In the genomic region with DNA sequence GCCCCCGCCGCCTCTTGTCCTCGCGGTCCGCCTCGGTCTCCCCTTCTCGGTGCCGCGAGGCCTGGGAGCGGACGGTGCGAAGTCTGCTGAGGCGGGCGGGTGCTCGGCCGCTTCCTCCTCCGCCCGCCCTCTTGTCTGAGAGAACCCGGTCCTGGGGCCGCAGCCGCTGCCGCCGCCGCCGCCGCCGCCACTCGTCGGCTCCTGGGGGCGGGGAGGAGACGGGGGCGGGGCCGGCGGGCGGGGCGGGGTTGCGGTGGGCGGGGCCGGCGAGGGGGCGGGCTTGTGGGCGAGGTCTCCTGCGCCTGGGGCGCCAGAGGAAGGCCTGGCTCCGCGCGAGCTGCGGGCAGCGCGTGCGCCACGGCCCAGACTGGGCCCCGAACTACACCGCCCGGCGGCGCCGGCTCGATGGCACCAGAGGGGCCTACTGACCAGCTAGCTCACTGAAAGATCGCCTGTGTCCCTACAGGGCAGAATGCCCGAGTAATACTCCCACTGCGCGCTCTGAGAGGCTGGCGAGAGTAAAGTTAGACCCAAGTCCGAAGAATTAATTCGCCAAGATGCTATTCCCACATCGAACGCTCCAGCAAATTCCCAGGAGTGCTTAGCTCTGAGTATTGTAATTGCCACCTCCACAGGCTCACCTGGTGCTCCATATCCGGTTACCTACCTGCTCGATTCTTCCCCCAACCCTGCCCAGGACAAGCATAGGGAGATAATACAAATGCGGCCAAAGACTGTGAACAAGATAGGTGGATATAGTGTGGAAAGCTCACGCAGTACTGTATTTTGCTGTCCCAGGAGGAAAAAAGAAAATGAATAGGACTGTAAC, we compare ENCODE assay signal across 8 mouse cellular contexts. TPM values are rescaled to one million over a fixed set of nuclear protein-coding genes. Genes with fewer than 3 reads are reported as not detected.
DNase-seq lines count a peak whose midpoint lies in the region; ATAC-seq and TF ChIP-seq lines count a peak whose summit lies in the region.

A gene (minus strand): TSS at position 165 of the 829 bp plus-strand sequence.

- H3K4me1 ChIP-seq in hindbrain, embryonic 11.5 days (replicated peaks; ENCODE audit: control insufficient read depth, insufficient read depth, low read length): no peaks in the 10 kb centered on the region; the same call in 1 of the 2 replicates
- peaks cover 6% of the 10 kb centered on the region; the same call in 1 of the 2 replicates for H3K4me1 ChIP-seq in lung, postnatal 0 days (ENCODE audit: insufficient read depth, low read depth, low read length)

- no peak for TF ChIP-seq EP300 in lung, postnatal 0 days (IDR thresholded peaks at IDR 0.05)

- peak; percentile 96 for ATAC-seq in hindbrain, embryonic 11.5 days (ENCODE audit: low FRiP score)
- ATAC-seq in lung, postnatal 0 days: peak; percentile 96

- H3K27me3 ChIP-seq in hindbrain, embryonic 11.5 days (ENCODE audit: control insufficient read depth, insufficient read depth, low read length): no peaks in the 10 kb centered on the region
- H3K27me3 ChIP-seq in lung, postnatal 0 days (replicated peaks; ENCODE audit: insufficient read depth, low read length): no peaks in the 10 kb centered on the region

- 6% methylated on average over 30 of the region's 72 CpGs for WGBS in hindbrain, embryonic 11.5 days
- WGBS in lung, postnatal 0 days: 5% methylated on average over 33 of the region's 72 CpGs

- H3K9me3 ChIP-seq in hindbrain, embryonic 11.5 days (ENCODE audit: control insufficient read depth, low read length): no peaks in the 10 kb centered on the region
- H3K9me3 ChIP-seq in lung, postnatal 0 days (ENCODE audit: low read length): no peaks in the 10 kb centered on the region

- H3K36me3 ChIP-seq in hindbrain, embryonic 11.5 days (ENCODE audit: control insufficient read depth, insufficient read depth, low read length): no peaks in the 10 kb centered on the region
- no peaks in the 10 kb centered on the region for H3K36me3 ChIP-seq in lung, postnatal 0 days (ENCODE audit: insufficient read depth, low read length)

- H3K4me3 ChIP-seq in hindbrain, embryonic 11.5 days (ENCODE audit: low read depth, low read length): peak within 1 kb of the TSS; percentile 90
- peak within 1 kb of the TSS; percentile 91 for H3K4me3 ChIP-seq in lung, postnatal 0 days (ENCODE audit: low read depth, low read length)

- peak within 1 kb of the TSS; percentile 96 for H3K27ac ChIP-seq in hindbrain, embryonic 11.5 days (ENCODE audit: low read depth, low read length)
- peak within 1 kb of the TSS; percentile 97 for H3K27ac ChIP-seq in lung, postnatal 0 days (ENCODE audit: low read length)

- peak; percentile 40 for TF ChIP-seq CTCF in lung, postnatal 0 days (IDR thresholded peaks at IDR 0.05)

- peak within 1 kb of the TSS; percentile 88 for H3K4me2 ChIP-seq in hindbrain, embryonic 11.5 days (replicated peaks; ENCODE audit: low read depth, low read length)
- peak within 1 kb of the TSS; percentile 71 for H3K4me2 ChIP-seq in lung, postnatal 0 days (replicated peaks; ENCODE audit: low read depth, low read length)

- H3K9ac ChIP-seq in hindbrain, embryonic 11.5 days (ENCODE audit: low read depth, low read length): peak within 1 kb of the TSS; percentile 94
- H3K9ac ChIP-seq in lung, postnatal 0 days (replicated peaks; ENCODE audit: low read depth): peak within 1 kb of the TSS; percentile 94

- DNase-seq in NIH3T3 (ENCODE audit: low read depth): peak; percentile 93
- DNase-seq in cerebellum, adult 9-11 months: peak; percentile 91
- DNase-seq in frontal cortex, adult 2 months (ENCODE audit: extremely low spot score in 1 of 2, low spot score in 1 of 2): peak; percentile 22 to 67
- DNase-seq in hindbrain, embryonic 11.5 days (ENCODE audit: low spot score): peak; percentile 86
- DNase-seq in layer of hippocampus, postnatal 10 days (ENCODE audit: low spot score in 2 of 2): peak; percentile 76 to 83
- peak; percentile 93 for DNase-seq in lung, postnatal 0 days (ENCODE audit: low spot score)
- DNase-seq in ovary, postnatal 10 days (ENCODE audit: low spot score): peak; percentile 65
- DNase-seq in thymus, postnatal 10 days (ENCODE audit: low spot score in 2 of 2): peak; percentile 69 to 81

RNA-seq across cellular contexts. Expression of the gene that starts here (rescaled TPM):
- 17.0 TPM in 2 replicates for polyA plus RNA-seq in frontal cortex, adult 2 months (2012; rRNA removed)
- polyA plus RNA-seq in hindbrain, embryonic 11.5 days (2014; fragmentation: Nextera tagmentation; extraction: Ambion mirVana): 19.0 and 25.0 TPM in 2 replicates
- total RNA-seq in layer of hippocampus, postnatal 10 days (2021): 10 to 100 TPM; 29.5 to 31.1 TPM
- 20.0 and 22.3 TPM in 2 replicates for polyA plus RNA-seq in lung, postnatal 0 days (2015; fragmentation: Nextera tagmentation; extraction: Ambion mirVana)

Comparison
In these comparisons a context has a peak if more than half of its experiments do, and no peak if none do; other contexts are left out.
1. Peak in every context shown above with its lines: DNase-seq, ATAC-seq, H3K4me3 ChIP-seq and H3K27ac ChIP-seq.